Mouse (Mus musculus): Measurements from ENCODE around the gene March9.
"Not testable (repeated sequence)": the region's sequence is repeated elsewhere in the genome, so short reads cannot be mapped to it uniquely, and the experiment has no call there.

The March9 gene

GRCm38 (mm10) chr10:127062503-127062902 lies 2.5 kb upstream of the March9 start:
- DNase-seq (ENCODE audit: low spot score): no peak

GRCm38 (mm10) chr10:127062101-127062500 lies 2.1 kb upstream of the March9 start:
- not testable (repeated sequence) for DNase-seq (ENCODE audit: low spot score)

- DNase-seq (ENCODE audit: low spot score): no peak
Measured at GRCm38 (mm10) chr10:127061513-127061912, 1.5 kb upstream of the March9 start.

- no peak for DNase-seq (ENCODE audit: low spot score)
Measured at GRCm38 (mm10) chr10:127061085-127061484, 1.1 kb upstream of the March9 start.

GRCm38 (mm10) chr10:127059174-127059967 lies 613 bp downstream of the March9 start:
- DNase-seq (ENCODE audit: low spot score): no peak

- no peak for DNase-seq (ENCODE audit: low spot score)
Measured at GRCm38 (mm10) chr10:127058708-127059107, 1.3 kb downstream of the March9 start.

GRCm38 (mm10) chr10:127058161-127058560 lies 1.8 kb downstream of the March9 start:
- peak; percentile 72 for DNase-seq (ENCODE audit: low spot score)

GRCm38 (mm10) chr10:127056490-127056889 lies 3.5 kb downstream of the March9 start:
- no peak for DNase-seq (ENCODE audit: low spot score)

- no peak for DNase-seq (ENCODE audit: low spot score)
Measured at GRCm38 (mm10) chr10:127055406-127055805, 4.6 kb downstream of the March9 start.

GRCm38 (mm10) chr10:127054646-127055045 lies 5.3 kb downstream of the March9 start:
- no peak for DNase-seq (ENCODE audit: low spot score)

GRCm38 (mm10) chr10:127050119-127050474 lies 9.9 kb downstream of the March9 start:
- DNase-seq (ENCODE audit: low spot score): no peak

GRCm38 (mm10) chr10:127049395-127050118 lies 10.4 kb downstream of the March9 start:
- no peak for DNase-seq (ENCODE audit: low spot score)

GRCm38 (mm10) chr10:127048608-127049394 lies 11.2 kb downstream of the March9 start:
- no peak for DNase-seq (ENCODE audit: low spot score)

GRCm38 (mm10) chr10:127047954-127048353 lies 12.0 kb downstream of the March9 start, which contains the start of gene Cyp27b1:
Cyp27b1 (plus strand) TSS chr10:127048250.
- DNase-seq (ENCODE audit: low spot score): no peak

- DNase-seq (ENCODE audit: low spot score): no peak
Measured at GRCm38 (mm10) chr10:127043187-127043586, 16.8 kb downstream of the March9 start.

- no peak for DNase-seq (ENCODE audit: low spot score)
Measured at GRCm38 (mm10) chr10:127042468-127043115, 17.4 kb downstream of the March9 start.

- DNase-seq (ENCODE audit: low spot score): peak; percentile 89
Measured at GRCm38 (mm10) chr10:127041774-127042338, 18.1 kb downstream of the March9 start.

- DNase-seq (ENCODE audit: low spot score): peak; percentile 24
Measured at GRCm38 (mm10) chr10:127041274-127041766, 18.7 kb downstream of the March9 start, which contains the start of the genes Mettl1 and Eef1akmt3. Mettl1 (plus strand) TSS chr10:127041414. Eef1akmt3 (minus strand) TSS chr10:127041513.

GRCm38 (mm10) chr10:127040569-127041214 lies 19.3 kb downstream of the March9 start:
- no peak for DNase-seq (ENCODE audit: low spot score)

GRCm38 (mm10) chr10:127037641-127038040 lies 22.3 kb downstream of the March9 start:
- no peak for DNase-seq (ENCODE audit: low spot score)

- no peak for DNase-seq (ENCODE audit: low spot score)
Measured at GRCm38 (mm10) chr10:127036273-127036672, 23.7 kb downstream of the March9 start.

All from ovary, postnatal 14 days (tissue).